Mouse (Mus musculus): ENCODE data around the gene Grm1. TPM values are rescaled to one million over a fixed set of nuclear protein-coding genes. Genes with fewer than 3 reads are reported as not detected.
A peak's percentile ranks its signal among the peaks of the same experiment; 100 is the strongest.
"Not testable (repeated sequence)": the region's sequence is repeated elsewhere in the genome, so short reads cannot be mapped to it uniquely, and the experiment has no call there.

The Grm1 gene
- 0.50 and 0.87 TPM in 2 replicates for polyA plus RNA-seq (2016; fragmentation: Nextera tagmentation; extraction: Ambion mirVana)

- 2% methylated on average over 32 of the region's 32 CpGs for WGBS
- ATAC-seq (ENCODE audit: low FRiP score), result peak; percentile 76
- H3K9ac ChIP-seq, result peak within 1 kb of the TSS; percentile 27; the same call in 1 of the 2 replicates
Measured at GRCm38 (mm10) chr10:11081611-11082398, at the start of gene Grm1. Gene Grm1, minus strand, starts transcription at chr10:11082356.

DNA sequence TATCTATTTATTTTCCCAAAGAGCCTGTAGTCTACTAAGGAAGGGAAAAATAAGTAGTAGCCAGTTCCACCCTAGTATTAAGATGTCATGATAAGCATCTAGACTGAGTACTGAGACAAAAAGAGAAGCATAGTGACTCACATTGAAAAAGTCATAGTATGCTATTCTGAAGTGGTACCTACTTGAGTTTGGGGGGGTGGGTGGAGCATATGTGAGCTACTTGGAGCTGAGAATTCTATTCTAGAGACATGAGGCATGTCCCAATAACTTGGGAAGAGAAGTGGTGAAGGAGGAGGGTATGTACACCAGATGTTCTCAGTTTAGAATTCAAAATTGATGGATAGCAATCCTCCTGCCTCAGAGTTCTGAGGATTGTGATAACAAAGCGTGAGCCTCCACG, 39.6 kb upstream of the Grm1 start:
- H3K27ac ChIP-seq, result no peak overlapping the region
- ATAC-seq (ENCODE audit: low FRiP score), result no peak
- H3K9me3 ChIP-seq (replicated peaks), result no peaks in the 10 kb centered on the region
- no peaks in the 10 kb centered on the region for H3K36me3 ChIP-seq
- H3K4me1 ChIP-seq, result no peaks in the 10 kb centered on the region
- no peak overlapping the region for H3K9ac ChIP-seq
- no peak overlapping the region for H3K4me3 ChIP-seq
- 86% methylated on average over 2 of the region's 2 CpGs for WGBS
- no peaks in the 10 kb centered on the region for H3K27me3 ChIP-seq
- no peak overlapping the region for H3K4me2 ChIP-seq (replicated peaks)

More at GRCm38 (mm10) chr10:11081611-11082398, at the start of gene Grm1:
- Histone ChIP-seq H3K4me2 (replicated peaks) (peak within 1 kb of the TSS; percentile 52), H3K27me3 (peaks cover 41% of the 10 kb centered on the region), H3K27ac (no peak within 1 kb of the TSS), H3K36me3 (no peaks in the 10 kb centered on the region), H3K9me3 (replicated peaks) (no peaks in the 10 kb centered on the region), H3K4me1 (peaks cover 12% of the 10 kb centered on the region), H3K4me3 (peak within 1 kb of the TSS; percentile 34)

DNA sequence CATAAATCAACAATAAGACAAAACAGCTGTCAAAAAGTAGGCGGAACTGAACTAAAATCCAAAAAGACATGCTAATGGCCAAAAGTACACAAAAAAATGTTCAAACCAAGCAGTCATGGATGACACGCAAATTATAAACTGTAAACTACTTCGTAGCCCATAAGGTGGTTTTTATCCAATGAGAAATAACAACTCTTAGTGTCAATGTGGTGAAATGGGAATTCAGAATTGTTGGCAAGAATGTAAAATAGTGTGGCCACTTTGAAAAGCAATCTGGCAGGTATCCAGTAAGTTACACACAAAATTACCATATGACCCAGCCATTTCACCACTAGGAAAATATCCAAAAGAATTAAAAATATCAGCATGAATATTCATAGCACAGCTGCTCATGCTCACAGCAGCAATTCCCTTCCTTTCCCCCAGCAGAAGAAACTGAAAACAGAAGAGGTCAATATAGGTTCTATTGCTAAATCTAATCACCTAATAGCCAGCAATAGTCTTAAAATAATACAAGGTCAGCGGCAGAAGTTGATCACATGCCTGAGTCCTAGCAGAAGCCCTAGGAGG, 16.4 kb upstream of the Grm1 start:
- ATAC-seq (ENCODE audit: low FRiP score), result no peak
- 92% methylated on average over 4 of the region's 4 CpGs for WGBS
- Histone ChIP-seq H3K4me3 (no peak overlapping the region), H3K4me2 (replicated peaks) (no peak overlapping the region), H3K9ac (no peak overlapping the region), H3K36me3 (no peaks in the 10 kb centered on the region), H3K9me3 (replicated peaks) (no peaks in the 10 kb centered on the region), H3K27ac (no peak overlapping the region), H3K4me1 (no peaks in the 10 kb centered on the region), H3K27me3 (no peaks in the 10 kb centered on the region)

- Histone ChIP-seq H3K36me3 (no peaks in the 10 kb centered on the region), H3K27ac (no peak overlapping the region), H3K4me2 (replicated peaks) (no peak overlapping the region), H3K9ac (no peak overlapping the region), H3K9me3 (replicated peaks) (no peaks in the 10 kb centered on the region), H3K4me1 (peaks cover 3% of the 10 kb centered on the region; the same call in 1 of the 2 replicates), H3K27me3 (peaks cover 16% of the 10 kb centered on the region), H3K4me3 (no peak overlapping the region)
- no peak for ATAC-seq (ENCODE audit: low FRiP score)
- WGBS, result 87% methylated on average over 3 of the region's 3 CpGs
Measured at GRCm38 (mm10) chr10:11086348-11086747, 4.2 kb upstream of the Grm1 start.

- 0 out of 2 replicates have a peak overlapping the region, but pooled peaks have one; percentile 27 for H3K9ac ChIP-seq
- no peak overlapping the region for H3K27ac ChIP-seq
- no peaks in the 10 kb centered on the region for H3K9me3 ChIP-seq (replicated peaks)
- no peaks in the 10 kb centered on the region for H3K36me3 ChIP-seq
- 9% methylated on average over 25 of the region's 25 CpGs for WGBS
- peak overlapping the region; percentile 52 for H3K4me2 ChIP-seq (replicated peaks)
- 0 out of 2 replicates have a peak, but pooled peaks have one; percentile 38 for ATAC-seq (ENCODE audit: low FRiP score)
- peak overlapping the region; percentile 34 for H3K4me3 ChIP-seq
- H3K4me1 ChIP-seq, result peaks cover 12% of the 10 kb centered on the region
- H3K27me3 ChIP-seq, result peaks cover 41% of the 10 kb centered on the region
Measured at GRCm38 (mm10) chr10:11080725-11081610, 1.2 kb downstream of the Grm1 start.

DNA sequence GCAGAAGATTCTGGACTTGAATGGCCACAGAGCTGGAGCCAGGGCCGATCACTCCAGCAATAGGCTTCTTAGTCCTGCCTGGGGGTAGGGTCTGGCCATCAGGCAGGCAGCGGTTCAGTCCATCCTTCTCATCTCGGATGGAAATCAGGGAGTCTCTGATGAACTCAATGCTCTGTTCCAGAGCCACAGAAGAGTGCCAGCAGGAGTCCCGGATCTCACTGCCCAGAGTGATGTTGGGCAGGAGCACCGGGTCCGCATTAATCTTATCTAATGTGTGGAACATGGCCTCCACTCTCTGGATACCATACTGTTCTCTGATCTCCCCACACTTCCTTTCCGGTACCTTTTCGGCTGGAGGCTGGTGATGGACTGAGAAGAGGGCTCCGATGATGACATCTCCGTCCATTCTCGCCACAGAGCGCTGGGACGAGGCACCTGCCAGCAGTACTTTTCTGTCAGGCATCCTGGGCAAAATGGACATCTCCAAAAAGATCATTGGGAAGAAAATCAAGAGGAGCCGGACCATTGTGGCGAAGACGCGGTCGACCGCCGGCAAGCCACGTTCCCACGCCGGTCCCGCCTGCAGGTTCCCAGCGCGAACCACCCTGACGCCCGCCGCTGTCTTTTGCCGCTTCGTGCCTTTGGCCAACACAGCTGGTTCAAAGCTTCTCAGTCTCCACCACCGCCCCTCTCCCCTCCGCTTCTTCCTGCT, 2.0 kb downstream of the Grm1 start:
- H3K9me3 ChIP-seq (replicated peaks), result no peaks in the 10 kb centered on the region
- no peak overlapping the region for H3K27ac ChIP-seq
- H3K4me1 ChIP-seq, result peaks cover 12% of the 10 kb centered on the region
- peak overlapping the region; percentile 34 for H3K4me3 ChIP-seq
- peaks cover 41% of the 10 kb centered on the region for H3K27me3 ChIP-seq
- peak overlapping the region; percentile 52 for H3K4me2 ChIP-seq (replicated peaks)
- H3K36me3 ChIP-seq, result no peaks in the 10 kb centered on the region
- H3K9ac ChIP-seq, result no peak overlapping the region
- ATAC-seq (ENCODE audit: low FRiP score), result 0 out of 2 replicates have a peak, but pooled peaks have one; percentile 13
- 9% methylated on average over 32 of the region's 33 CpGs for WGBS

DNA sequence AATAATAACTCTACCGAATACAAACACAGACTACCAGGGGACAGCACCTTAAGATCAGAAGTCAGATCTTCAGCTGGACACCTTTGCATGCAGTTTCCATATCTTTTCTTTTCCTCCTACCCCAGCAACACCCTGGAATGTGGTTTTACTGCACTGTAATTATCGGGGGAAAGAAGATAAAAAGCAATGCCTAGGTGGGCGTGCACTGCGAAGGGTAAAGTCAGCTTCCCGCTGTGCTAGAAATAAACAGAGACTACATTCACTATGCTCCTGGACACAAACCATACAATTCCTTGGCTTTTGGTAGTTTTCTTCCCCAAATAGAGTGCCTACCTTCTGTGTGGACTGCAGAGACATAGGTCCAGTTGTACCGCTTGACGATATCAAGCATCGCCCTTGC, 2.6 kb downstream of the Grm1 start:
- H3K27ac ChIP-seq, result no peak overlapping the region
- H3K4me2 ChIP-seq (replicated peaks), result no peak overlapping the region
- no peak overlapping the region for H3K4me3 ChIP-seq
- H3K9ac ChIP-seq, result no peak overlapping the region
- no peak for ATAC-seq (ENCODE audit: low FRiP score)
- peaks cover 12% of the 10 kb centered on the region for H3K4me1 ChIP-seq
- H3K27me3 ChIP-seq, result peaks cover 41% of the 10 kb centered on the region
- H3K36me3 ChIP-seq, result no peaks in the 10 kb centered on the region
- 82% methylated on average over 8 of the region's 8 CpGs for WGBS
- no peaks in the 10 kb centered on the region for H3K9me3 ChIP-seq (replicated peaks)

GRCm38 (mm10) chr10:11065136-11065535, 17.0 kb downstream of the Grm1 start:
- Histone ChIP-seq H3K9ac (no peak overlapping the region), H3K36me3 (no peaks in the 10 kb centered on the region), H3K27ac (no peak overlapping the region), H3K4me2 (replicated peaks) (no peak overlapping the region), H3K27me3 (no peaks in the 10 kb centered on the region), H3K4me3 (no peak overlapping the region), H3K9me3 (replicated peaks) (no peaks in the 10 kb centered on the region), H3K4me1 (no peaks in the 10 kb centered on the region)
- no peak for ATAC-seq (ENCODE audit: low FRiP score)
- WGBS, result 76% methylated on average over 2 of the region's 2 CpGs

DNA sequence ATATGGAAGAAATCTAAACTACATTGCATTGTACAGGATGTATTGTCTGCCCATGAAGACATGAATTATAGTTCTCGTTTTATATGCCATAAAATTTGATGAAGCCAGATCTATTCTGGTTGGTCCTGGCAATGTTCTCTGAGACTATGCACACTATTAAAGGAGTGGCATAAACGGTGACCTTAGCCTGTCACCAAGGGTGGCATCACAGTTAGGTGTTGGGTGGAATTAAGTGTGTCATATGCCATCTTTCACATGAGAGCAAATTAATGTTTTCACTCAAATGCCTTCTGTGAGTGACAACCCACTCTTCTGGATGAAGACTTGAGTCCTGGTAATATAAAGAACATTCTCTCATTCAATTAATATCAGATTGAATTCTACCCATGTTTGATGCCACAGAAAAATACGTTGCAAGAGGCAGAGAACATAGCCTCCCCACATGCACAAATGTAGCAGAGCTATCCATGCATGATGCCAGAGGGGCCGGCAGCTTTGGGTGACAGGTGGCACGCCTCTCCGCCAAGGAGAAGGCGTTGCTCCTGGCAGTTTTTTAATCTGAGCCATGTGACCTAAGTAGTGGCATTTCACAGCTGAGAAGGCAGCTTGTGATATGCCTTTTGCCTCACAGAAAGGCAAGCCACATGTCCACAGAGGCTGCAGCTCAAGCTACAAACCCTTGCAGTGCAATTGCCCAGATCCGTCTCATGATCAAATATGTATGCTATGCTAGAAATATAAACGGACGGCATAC, 20.7 kb downstream of the Grm1 start:
- no peak for ATAC-seq (ENCODE audit: low FRiP score)
- WGBS, result 74% methylated on average over 10 of the region's 10 CpGs
- Histone ChIP-seq H3K36me3 (no peaks in the 10 kb centered on the region), H3K4me3 (no peak overlapping the region), H3K4me1 (no peaks in the 10 kb centered on the region), H3K4me2 (replicated peaks) (no peak overlapping the region), H3K27ac (no peak overlapping the region), H3K9me3 (replicated peaks) (no peaks in the 10 kb centered on the region), H3K27me3 (no peaks in the 10 kb centered on the region), H3K9ac (no peak overlapping the region)

GRCm38 (mm10) chr10:11049361-11049760, 32.8 kb downstream of the Grm1 start:
- ATAC-seq (ENCODE audit: low FRiP score), result no peak
- Histone ChIP-seq H3K4me3 (no peak overlapping the region), H3K36me3 (no peaks in the 10 kb centered on the region), H3K9ac (no peak overlapping the region), H3K27me3 (no peaks in the 10 kb centered on the region), H3K9me3 (replicated peaks) (no peaks in the 10 kb centered on the region), H3K27ac (no peak overlapping the region), H3K4me1 (no peaks in the 10 kb centered on the region), H3K4me2 (replicated peaks) (no peak overlapping the region)
- 84% methylated on average over 7 of the region's 7 CpGs for WGBS

DNA sequence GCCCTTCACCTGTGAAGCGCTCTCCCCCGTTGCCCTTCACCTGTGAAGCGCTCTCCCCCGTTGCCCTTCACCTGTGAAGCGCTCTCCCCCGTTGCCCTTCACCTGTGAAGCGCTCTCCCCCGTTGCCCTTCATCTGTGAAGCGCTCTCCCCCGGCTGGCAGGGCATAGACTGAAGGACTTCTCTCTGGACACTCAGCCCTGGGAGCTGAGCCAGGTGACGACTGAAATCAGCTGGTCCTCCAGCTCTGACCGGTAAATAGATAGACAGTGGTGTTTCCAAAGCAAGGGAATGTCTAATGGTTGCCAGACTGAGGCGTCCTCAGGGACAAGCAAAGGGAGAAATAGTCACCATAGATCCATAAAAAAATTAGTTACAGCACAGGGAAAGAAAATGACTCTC, 36.7 kb downstream of the Grm1 start:
- not testable (repeated sequence) for H3K4me3 ChIP-seq; H3K9ac ChIP-seq; H3K27ac ChIP-seq; H3K4me1 ChIP-seq; H3K9me3 ChIP-seq (replicated peaks); H3K27me3 ChIP-seq; H3K4me2 ChIP-seq (replicated peaks); H3K36me3 ChIP-seq; ATAC-seq (ENCODE audit: low FRiP score)
- 70% methylated on average over 13 of the region's 13 CpGs for WGBS

All from hindbrain, embryonic 12.5 days (tissue).